Mouse (Mus musculus) layer of hippocampus, adult 6 months (tissue): ENCODE measurements around the gene Lasp1. TPM values are rescaled to one million over a fixed set of nuclear protein-coding genes. Genes with fewer than 3 reads are reported as not detected.

Experiments used
- long read RNA-seq, 2 experiments: library from polyadenylated mRNA; unstranded; transcript quantifications; one replicate each; pipeline ENCODE4 v2.0.0; 2019 to 2020
- polyA plus RNA-seq: library from polyadenylated mRNA; unstranded; fragments of <200 nt; fragmentation: Nextera tagmentation; gene quantifications from 2 replicates; pipeline ENCODE4 v1.2.3, GENCODE M21; 2021

Lasp1 gene
- 36.2 and 46.2 TPM in 2 replicates for polyA plus RNA-seq
- long read RNA-seq, experiment 1, transcript Lasp1-201 (7 exons, 3,540 nt) = major isoform, 39 of 72 reads
- long read RNA-seq, experiment 1, partial matches to known transcripts = 29 of 72 reads
- long read RNA-seq, experiment 1, other reads (novel, unspliced or antisense) = 3 of 72 reads
- long read RNA-seq, experiment 2, transcript Lasp1-201 (7 exons, 3,540 nt) = major isoform, 269 of 361 reads
- long read RNA-seq, experiment 2, transcript Lasp1-205 (3 exons, 758 nt) = minor isoform, 9 of 361 reads
- long read RNA-seq, experiment 2, partial matches to known transcripts = 66 of 361 reads
- long read RNA-seq, experiment 2, other reads (novel, unspliced or antisense) = 17 of 361 reads

GRCm38 (mm10) chr11:97798782-97799145 is at the start of gene Lasp1:
TSS of gene Lasp1 (plus strand) at chr11:97799000.

GRCm38 (mm10) chr11:97766154-97766881 is 32.5 kb upstream of the Lasp1 start, which contains the start of gene Cwc25:
TSS of gene Cwc25 (minus strand) at chr11:97766556.

GRCm38 (mm10) chr11:97775808-97776496 is 22.8 kb upstream of the Lasp1 start, which contains the start of gene 1700001P01Rik:
TSS of gene 1700001P01Rik (minus strand) at chr11:97775918.

GRCm38 (mm10) chr11:97781832-97782563 is 16.8 kb upstream of the Lasp1 start, which contains the start of gene Rpl23:
TSS of gene Rpl23 (minus strand) at chr11:97782437.

GRCm38 (mm10) chr11:97840539-97840954 is 41.7 kb downstream of the Lasp1 start, which contains the start of gene B230217C12Rik:
TSS of gene B230217C12Rik (plus strand) at chr11:97840780.

GRCm38 (mm10) chr11:97883918-97884600 is 85.3 kb downstream of the Lasp1 start, which contains the start of gene Fbxo47:
TSS of gene Fbxo47 (minus strand) at chr11:97884154.

Other genes with a start within 250 kb of the Lasp1 start
- 4.8 and 6.1 TPM in 2 replicates for gene Srcin1, start 222.8 kb upstream of the Lasp1 start, polyA plus RNA-seq
- 2.8 and 4.2 TPM in 2 replicates for gene Epop, start 169.3 kb upstream of the Lasp1 start, polyA plus RNA-seq
- 4.2 and 4.3 TPM in 2 replicates for gene Mllt6, start 135.6 kb upstream of the Lasp1 start, polyA plus RNA-seq
- gene Cisd3, start 113.2 kb upstream of the Lasp1 start, polyA plus RNA-seq = 79.0 and 82.9 TPM in 2 replicates
- 3.3 and 3.7 TPM in 2 replicates for gene Pcgf2, start 98.5 kb upstream of the Lasp1 start, polyA plus RNA-seq
- 415 and 436 TPM in 2 replicates for gene Psmb3, start 95.6 kb upstream of the Lasp1 start, polyA plus RNA-seq
- 2.4 and 3.1 TPM in 2 replicates for gene Pip4k2b, start 54.3 kb upstream of the Lasp1 start, polyA plus RNA-seq
- 8.1 and 8.3 TPM in 2 replicates for gene Cwc25, start 32.4 kb upstream of the Lasp1 start, polyA plus RNA-seq
- gene 1700001P01Rik, start 23.1 kb upstream of the Lasp1 start, polyA plus RNA-seq = 0.53 TPM in 1 of 2 replicates, not detected in the other
- gene Rpl23, start 16.6 kb upstream of the Lasp1 start, polyA plus RNA-seq = 631 and 670 TPM in 2 replicates
- gene B230217C12Rik, start 41.8 kb downstream of the Lasp1 start, polyA plus RNA-seq = 88.3 and 97.9 TPM in 2 replicates
- 0.77 and 1.2 TPM in 2 replicates for gene Fbxo47, start 85.2 kb downstream of the Lasp1 start, polyA plus RNA-seq
- gene Plxdc1, start 187.4 kb downstream of the Lasp1 start, polyA plus RNA-seq = 7.8 and 10.7 TPM in 2 replicates
- gene Arl5c, start 197.2 kb downstream of the Lasp1 start, polyA plus RNA-seq = 6.9 and 9.8 TPM in 2 replicates
- gene Cacnb1, start 224.0 kb downstream of the Lasp1 start, polyA plus RNA-seq = 38.9 and 48.1 TPM in 2 replicates
- gene Rpl19, start 227.7 kb downstream of the Lasp1 start, polyA plus RNA-seq = 2,123 and 2,249 TPM in 2 replicates